Mouse (Mus musculus) liver, embryonic 14.5 days (tissue): ENCODE results near the gene Pacs2. TPM values are rescaled to one million over a fixed set of nuclear protein-coding genes. Genes with fewer than 3 reads are reported as not detected.
A peak's percentile ranks its signal among the peaks of the same experiment; 100 is the strongest.

ENCODE experiments used
- ATAC-seq: fragments of 200-750 bp; cut with Nextera tagmentation; 2 replicates; pipeline ENCODE4 v1.8.0; 2017; ENCODE audit warnings: moderate number of reproducible peaks, mild to moderate bottlenecking, moderate library complexity; ENCODE audit not compliant: insufficient read depth
- DNase-seq, 3 experiments: peaks; one replicate each; pipeline ENCODE4 v3.0.0-alpha.2; 2012 to 2013; ENCODE audit warnings: low read depth in 3 of 3, low spot score in 3 of 3
- H3K27ac ChIP-seq: fragments of 300-500 bp; sonication (generic); 2 replicates; pipeline ENCODE4 v1.5.1; 2014; ENCODE audit warnings: moderate library complexity, mild to moderate bottlenecking, control low read depth, inconsistent platforms
- H3K27me3 ChIP-seq: fragments of 300-500 bp; sonication (generic); 2 replicates; pipeline ENCODE4 v1.6.1; 2014; ENCODE audit warnings: mild to moderate bottlenecking, low read length, moderate library complexity; ENCODE audit not compliant: control insufficient read depth, insufficient read depth
- H3K36me3 ChIP-seq: fragments of 300-500 bp; sonication (generic); replicated peaks from 2 replicates; pipeline ENCODE4 v1.6.1; 2014; ENCODE audit warnings: low read depth; ENCODE audit not compliant: control insufficient read depth, insufficient read depth
- H3K4me1 ChIP-seq, 2 experiments: fragments of 200-500 bp in 1 of 2; fragments of 300-500 bp in 1 of 2; sonication (generic) in 1 of 2; replicated peaks; 2 replicates each; pipeline ENCODE4 v1.6.1; 2012 to 2014; ENCODE audit warnings: antibody characterized with exemption in 1 of 2, inconsistent platforms in 1 of 2, low read length in 1 of 2; ENCODE audit not compliant: control insufficient read depth in 2 of 2, insufficient read depth in 2 of 2
- H3K4me2 ChIP-seq: fragments of 300-500 bp; sonication (generic); 2 replicates; pipeline ENCODE4 v1.6.1; 2014; ENCODE audit warnings: low read depth, mild to moderate bottlenecking, control low read depth, moderate library complexity
- H3K4me3 ChIP-seq, 2 experiments: fragments of 200-500 bp in 1 of 2; fragments of 300-500 bp in 1 of 2; sonication (generic) in 1 of 2; 2 replicates each; pipeline ENCODE4 v1.5.1; 2012 to 2014; ENCODE audit warnings: low read depth in 2 of 2, low read length in 2 of 2, mild to moderate bottlenecking in 2 of 2, control low read depth in 1 of 2, inconsistent platforms in 1 of 2, moderate library complexity in 1 of 2; ENCODE audit not compliant: insufficient read depth in 1 of 2
- H3K9ac ChIP-seq: fragments of 300-500 bp; sonication (generic); replicated peaks from 2 replicates; pipeline ENCODE4 v1.6.1; 2014; ENCODE audit warnings: mild to moderate bottlenecking, control low read depth, moderate library complexity
- H3K9me3 ChIP-seq: fragments of 300-500 bp; sonication (generic); 2 replicates; pipeline ENCODE4 v1.6.1; 2016; ENCODE audit warnings: low read length, mixed read lengths; ENCODE audit not compliant: control insufficient read depth
- CTCF ChIP-seq: IDR thresholded peaks from 2 replicates; pipeline ENCODE4 v1.5.1; 2016; ENCODE audit warnings: antibody characterized with exemption, low read depth, control low read depth
- EP300 ChIP-seq: IDR thresholded peaks from 2 replicates; pipeline ENCODE4 v1.6.1; 2016; ENCODE audit warnings: antibody characterized with exemption, low read depth
- WGBS: fragments of 180-500 bp; shearing (Covaris S2); extraction: QIAGEN DNeasy Blood & Tissue Kit; methylation state at CpG from one replicate; pipeline ENCODE4 v1.1.7; 2014; ENCODE audit not compliant: insufficient replicate concordance; 5-methylcytosine and 5-hydroxymethylcytosine counted together
- polyA plus RNA-seq, 2 experiments: library from polyadenylated mRNA; depleted of rRNA in 1 of 2; stranded (reverse) in 1 of 2; unstranded in 1 of 2; fragments of >200 nt; fragmentation: Nextera tagmentation in 1 of 2; extraction: Ambion mirVana in 1 of 2; gene quantifications; 2 replicates each; pipeline versions ENCODE4 v1.2.1 to v1.2.3; 2012 to 2014

Pacs2 gene
- polyA plus RNA-seq, 2 experiments, result 3.7 to 11.7 TPM

DNA sequence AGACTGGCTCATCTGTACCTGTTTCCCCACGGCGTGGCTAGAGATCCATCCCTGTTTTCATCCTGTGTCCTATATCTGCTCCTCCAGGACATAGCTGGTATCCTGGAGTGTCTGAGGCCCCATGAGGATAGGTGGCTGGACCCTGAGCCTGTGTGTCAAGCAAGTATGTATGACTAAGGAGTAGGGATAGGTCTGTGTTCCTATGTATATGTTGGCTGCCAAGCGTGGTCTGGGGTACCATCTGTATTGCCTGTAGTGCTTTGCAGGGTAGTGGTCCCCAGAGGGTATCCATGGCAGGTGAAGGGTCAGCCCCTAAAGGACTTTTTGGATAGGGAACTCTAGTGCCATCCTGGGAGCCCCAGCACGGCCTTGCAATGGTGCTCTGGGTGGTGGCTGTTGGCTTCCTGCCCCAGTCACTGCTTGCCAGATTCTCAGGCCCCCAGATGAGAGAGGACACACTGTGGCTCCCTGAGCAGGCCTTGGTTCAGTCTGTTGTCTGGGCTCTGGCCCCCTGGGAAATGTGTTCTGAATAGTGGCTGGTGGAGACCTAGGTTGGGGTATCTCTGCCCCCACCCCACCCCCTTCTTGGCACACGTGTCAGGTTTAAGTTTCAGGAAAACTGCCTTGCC is 86.3 kb downstream of the Pacs2 start:
- no peak for ATAC-seq
- Histone ChIP-seq H3K4me3 (no peak overlapping the region), H3K36me3 (no peaks in the 10 kb centered on the region), H3K4me1 (peaks cover 15 to 28% of the 10 kb centered on the region in 2 experiments), H3K27me3 (no peaks in the 10 kb centered on the region), H3K27ac (no peak overlapping the region), H3K9me3 (no peaks in the 10 kb centered on the region), H3K9ac (no peak overlapping the region), H3K4me2 (no peak overlapping the region)
- no peak for DNase-seq
- WGBS, result 70% methylated on average over 5 of the region's 5 CpGs
- TF ChIP-seq CTCF, result no peak
- TF ChIP-seq EP300, result no peak

DNA sequence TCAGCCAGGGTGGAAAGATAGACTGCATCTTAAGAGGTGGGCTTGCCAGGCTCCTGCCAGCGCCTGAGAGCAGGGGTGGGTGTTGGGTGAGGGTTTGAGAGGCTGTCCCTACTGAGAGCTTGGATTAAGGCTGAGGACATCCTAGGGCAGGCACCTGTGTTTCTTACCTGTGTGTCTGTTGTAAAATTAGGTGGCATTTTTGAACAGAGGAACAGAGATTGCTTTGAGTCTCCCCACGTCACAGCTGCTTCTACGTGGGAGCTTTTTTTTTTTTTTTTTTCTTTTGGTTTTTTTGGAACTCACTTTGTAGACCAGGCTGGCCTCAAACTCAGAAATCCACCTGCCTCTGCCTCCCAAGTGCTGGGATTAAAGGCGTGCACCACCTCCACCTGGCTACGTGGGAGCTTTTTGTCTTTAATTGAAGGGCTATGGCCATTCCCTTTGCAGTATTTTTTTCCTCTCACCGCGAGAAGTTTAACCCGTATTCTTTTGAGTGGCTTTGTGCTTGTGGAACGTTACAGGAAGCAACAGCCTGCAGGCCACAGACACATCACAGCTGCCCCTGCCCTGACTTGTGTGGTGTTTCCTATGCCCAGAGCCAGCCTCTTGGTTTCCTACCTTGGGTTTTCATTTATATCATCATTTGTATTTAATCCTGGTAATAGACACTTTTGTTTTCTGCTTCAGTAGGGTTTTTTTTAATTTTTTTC is 87.1 kb downstream of the Pacs2 start:
- Histone ChIP-seq H3K27ac (no peak overlapping the region), H3K9ac (no peak overlapping the region), H3K9me3 (no peaks in the 10 kb centered on the region), H3K4me2 (no peak overlapping the region), H3K27me3 (no peaks in the 10 kb centered on the region), H3K36me3 (no peaks in the 10 kb centered on the region; the same call in 1 of the 2 replicates), H3K4me3 (no peak overlapping the region), H3K4me1 (peaks cover 19 to 36% of the 10 kb centered on the region in 2 experiments)
- DNase-seq (no peak), ATAC-seq (no peak)
- TF ChIP-seq CTCF, result no peak
- no peak for TF ChIP-seq EP300
- 67% methylated on average over 9 of the region's 9 CpGs for WGBS

GRCm38 (mm10) chr12:113102461-113102860 is 88.2 kb downstream of the Pacs2 start:
- Histone ChIP-seq H3K4me2 (no peak overlapping the region), H3K9me3 (no peaks in the 10 kb centered on the region), H3K27ac (no peak overlapping the region), H3K4me1 (peaks cover 29 to 47% of the 10 kb centered on the region in 2 experiments), H3K36me3 (no peaks in the 10 kb centered on the region; the same call in 1 of the 2 replicates), H3K27me3 (no peaks in the 10 kb centered on the region), H3K4me3 (no peak overlapping the region), H3K9ac (no peak overlapping the region)
- TF ChIP-seq CTCF, result peak; percentile 85
- no peak for TF ChIP-seq EP300
- DNase-seq (peak; percentile 45 to 50 (median 45)), ATAC-seq (0 out of 2 replicates have a peak, but pooled peaks have one; percentile 16)
- WGBS, result 44% methylated on average over 6 of the region's 6 CpGs

GRCm38 (mm10) chr12:113103846-113104451 is 89.6 kb downstream of the Pacs2 start:
- H3K4me3 ChIP-seq, result no peak overlapping the region
- no peak for ATAC-seq
- H3K27me3 ChIP-seq, result no peaks in the 10 kb centered on the region
- no peaks in the 10 kb centered on the region for H3K9me3 ChIP-seq
- no peak overlapping the region for H3K27ac ChIP-seq
- H3K36me3 ChIP-seq, result no peaks in the 10 kb centered on the region; the same call in 1 of the 2 replicates
- peak in 1 of 3 experiments; percentile 19 for DNase-seq
- TF ChIP-seq CTCF (peak; percentile 81), EP300 (no peak)
- peaks cover 42 to 61% of the 10 kb centered on the region in 2 experiments for H3K4me1 ChIP-seq
- no peak overlapping the region for H3K9ac ChIP-seq
- no peak overlapping the region for H3K4me2 ChIP-seq
- 66% methylated on average over 8 of the region's 8 CpGs for WGBS

DNA sequence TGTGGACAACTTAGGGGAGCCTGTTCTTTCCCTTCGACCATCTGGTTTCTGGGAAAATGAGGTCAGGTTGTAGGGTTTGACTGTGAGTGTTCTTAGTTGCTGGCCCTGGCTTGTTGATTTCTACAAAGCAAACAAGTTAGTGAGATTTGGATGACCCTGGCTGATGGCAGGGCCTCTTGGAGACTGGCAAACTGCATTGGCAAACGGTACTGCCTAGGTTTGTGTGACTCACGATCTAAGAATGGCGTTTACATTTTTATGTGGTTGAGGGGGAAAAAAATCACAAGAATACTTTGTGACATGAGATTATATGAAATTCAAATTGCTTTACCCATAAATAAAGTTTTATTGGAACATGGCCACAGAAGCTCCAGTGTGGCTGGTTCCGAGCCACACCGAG is 92.1 kb downstream of the Pacs2 start:
- WGBS, result 80% methylated on average over 6 of the region's 6 CpGs
- TF ChIP-seq EP300, result no peak
- no peak for TF ChIP-seq CTCF
- Histone ChIP-seq H3K4me1 (peaks cover 35 to 50% of the 10 kb centered on the region in 2 experiments), H3K27me3 (no peaks in the 10 kb centered on the region), H3K4me2 (peak overlapping the region; percentile 59; the same call in 1 of the 2 replicates), H3K27ac (peak overlapping the region; percentile 93), H3K4me3 (no peak overlapping the region), H3K9me3 (no peaks in the 10 kb centered on the region), H3K36me3 (no peaks in the 10 kb centered on the region; the same call in 1 of the 2 replicates), H3K9ac (no peak overlapping the region)
- no peak for ATAC-seq
- no peak for DNase-seq
